Comparison of ENCODE assay signal across 14 mouse cellular contexts in the genomic region with DNA sequence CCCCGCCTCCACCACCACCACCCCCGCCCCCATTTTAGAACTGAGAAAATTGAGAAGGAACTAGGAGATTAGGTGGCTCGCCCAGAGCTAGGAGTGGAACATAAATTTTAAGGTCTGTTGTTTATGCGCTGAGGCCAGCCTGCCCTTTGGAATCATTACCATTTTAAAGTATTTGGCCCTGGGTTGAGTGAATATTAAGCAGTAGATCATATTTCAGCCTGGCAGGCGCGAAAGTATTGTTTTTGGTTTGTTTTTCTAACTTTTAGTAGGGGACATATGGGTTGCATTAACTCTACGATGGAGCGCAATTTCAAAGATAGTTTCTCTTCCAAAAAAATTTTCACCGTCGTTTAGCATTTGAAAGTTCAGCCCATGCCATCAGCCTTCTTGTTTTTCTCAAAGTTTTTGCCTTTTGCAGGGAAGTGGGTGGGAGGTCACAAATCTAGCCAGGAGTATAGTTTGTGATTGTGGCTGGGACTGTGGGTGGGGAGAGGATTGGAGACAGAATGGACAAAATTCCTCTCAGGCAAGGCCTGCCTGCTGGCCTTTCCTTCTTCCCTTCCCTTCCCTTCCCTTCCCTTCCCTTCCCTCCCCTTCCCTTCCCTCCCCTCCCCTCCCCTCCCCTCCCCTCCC. TPM values are rescaled to one million over a fixed set of nuclear protein-coding genes. Genes with fewer than 3 reads are reported as not detected.
A peak's percentile ranks its signal among the peaks of the same experiment; 100 is the strongest.
DNase-seq lines count a peak whose midpoint lies in the region; ATAC-seq and TF ChIP-seq lines count a peak whose summit lies in the region.
"Had no signal": no experiment of that assay in that cellular context is flagged by ENCODE, and none has a peak within 500 bp of the region (broad histone marks: within the 10 kb centered on the region; RNA-seq: fewer than 3 reads in every experiment).

No protein-coding gene starts in this region.

- intact Hi-C loops in gastrocnemius, postnatal 14 days (cut with DNase I; ENCODE audit: low total_unique reads) = no loop called here
- intact Hi-C loops in heart, postnatal 25 days (cut with DNase I) = loop anchor here (10.0 kb wide), 1 partner anchor 638 kb away; no protein-coding TSS in a partner anchor

- H3K4me1 ChIP-seq in embryonic facial prominence, embryonic 14.5 days (ENCODE audit: control insufficient read depth, insufficient read depth, low read length) = peaks cover 16% of the 10 kb centered on the region
- peaks cover 40% of the 10 kb centered on the region for H3K4me1 ChIP-seq in kidney, embryonic 15.5 days
- peaks cover 21% of the 10 kb centered on the region for H3K4me1 ChIP-seq in limb, embryonic 14.5 days (ENCODE audit: control insufficient read depth, insufficient read depth, low read length)

- TF ChIP-seq POLR2A in limb, embryonic 14.5 days (IDR thresholded peaks at IDR 0.05; ENCODE audit: borderline replicate concordance, extremely low read depth, insufficient read depth, insufficient read length) = no peak

- no peaks in the 10 kb centered on the region for H3K36me3 ChIP-seq in embryonic facial prominence, embryonic 14.5 days (ENCODE audit: control insufficient read depth, insufficient read depth, low read length)
- H3K36me3 ChIP-seq in kidney, embryonic 15.5 days = no peaks in the 10 kb centered on the region
- H3K36me3 ChIP-seq in limb, embryonic 14.5 days (ENCODE audit: control insufficient read depth, insufficient read depth, low read length) = no peaks in the 10 kb centered on the region; the same call in 1 of the 2 replicates
- H3K36me3 ChIP-seq: liver, embryonic 13.5 days had no signal

- DNase-seq in gastrocnemius, postnatal 25 days = peak; percentile 21
- no peak for DNase-seq in gastrocnemius, postnatal 14 days
- DNase-seq in embryonic facial prominence, embryonic 14.5 days (ENCODE audit: low spot score) = peak; percentile 92
- DNase-seq in limb, embryonic 14.5 days (ENCODE audit: low spot score) = peak; percentile 88
- DNase-seq in heart, postnatal 25 days (ENCODE audit: low spot score) = no peak
- no peak for DNase-seq in right cerebral cortex, postnatal 10 days (ENCODE audit: low spot score in 2 of 2)
- no peak for DNase-seq in thymus, postnatal 4 days
- DNase-seq: layer of hippocampus, postnatal 36 days; liver, embryonic 13.5 days; lung, postnatal 4 days; right cerebral cortex, postnatal 25 days; thymus, postnatal 25 days had no signal

- no peak overlapping the region for H3K9ac ChIP-seq in embryonic facial prominence, embryonic 14.5 days (ENCODE audit: low read depth, low read length)
- no peak overlapping the region for H3K9ac ChIP-seq in kidney, embryonic 15.5 days
- no peak overlapping the region for H3K9ac ChIP-seq in limb, embryonic 14.5 days (ENCODE audit: low read depth, low read length, severe bottlenecking)
- H3K9ac ChIP-seq: liver, embryonic 13.5 days had no signal

- H3K4me2 ChIP-seq in embryonic facial prominence, embryonic 14.5 days (ENCODE audit: low read depth, low read length) = no peak overlapping the region
- H3K4me2 ChIP-seq in kidney, embryonic 15.5 days = peak overlapping the region; percentile 37
- H3K4me2 ChIP-seq in limb, embryonic 14.5 days (replicated peaks; ENCODE audit: low read depth, low read length, severe bottlenecking) = no peak overlapping the region; the same call in 1 of the 2 replicates
- H3K4me2 ChIP-seq: liver, embryonic 13.5 days had no signal

- 8% methylated on average over 10 of the region's 10 CpGs for WGBS in embryonic facial prominence, embryonic 14.5 days
- 11% methylated on average over 10 of the region's 10 CpGs for WGBS in kidney, embryonic 15.5 days
- WGBS in limb, embryonic 14.5 days = 7% methylated on average over 10 of the region's 10 CpGs

- peak; percentile 63; the same call in 1 of the 2 replicates for ATAC-seq in embryonic facial prominence, embryonic 14.5 days (ENCODE audit: low read depth)
- ATAC-seq in kidney, embryonic 15.5 days (replicated peaks; ENCODE audit: low FRiP score) = peak; percentile 63; the same call in 1 of the 2 replicates
- ATAC-seq in limb, embryonic 14.5 days (ENCODE audit: low FRiP score, low read depth) = peak; percentile 84
- ATAC-seq: Patski had no signal

- H3K9me3 ChIP-seq in embryonic facial prominence, embryonic 14.5 days (ENCODE audit: control insufficient read depth, low read length) = no peaks in the 10 kb centered on the region
- H3K9me3 ChIP-seq in kidney, embryonic 15.5 days (replicated peaks) = no peaks in the 10 kb centered on the region
- no peaks in the 10 kb centered on the region for H3K9me3 ChIP-seq in limb, embryonic 14.5 days (ENCODE audit: control insufficient read depth, low read length)
- H3K9me3 ChIP-seq: liver, embryonic 13.5 days had no signal

- H3K4me3 ChIP-seq in embryonic facial prominence, embryonic 14.5 days (ENCODE audit: low read depth, low read length) = no peak overlapping the region
- H3K4me3 ChIP-seq in kidney, embryonic 15.5 days (replicated peaks) = no peak overlapping the region
- no peak overlapping the region for H3K4me3 ChIP-seq in limb, embryonic 14.5 days (replicated peaks; ENCODE audit: low read length)
- H3K4me3 ChIP-seq: liver, embryonic 13.5 days had no signal

- no peaks in the 10 kb centered on the region for H3K27me3 ChIP-seq in embryonic facial prominence, embryonic 14.5 days (replicated peaks; ENCODE audit: control insufficient read depth, insufficient read depth, low read length)
- H3K27me3 ChIP-seq in kidney, embryonic 15.5 days = no peaks in the 10 kb centered on the region
- no peaks in the 10 kb centered on the region for H3K27me3 ChIP-seq in limb, embryonic 14.5 days (ENCODE audit: control insufficient read depth, insufficient read depth, low read length)
- H3K27me3 ChIP-seq: liver, embryonic 13.5 days; Patski had no signal

- peak overlapping the region; percentile 78 for H3K27ac ChIP-seq in embryonic facial prominence, embryonic 14.5 days (replicated peaks; ENCODE audit: low read depth, low read length)
- H3K27ac ChIP-seq in kidney, embryonic 15.5 days = peak overlapping the region; percentile 86
- H3K27ac ChIP-seq in limb, embryonic 14.5 days (replicated peaks; ENCODE audit: low read depth, low read length) = peak overlapping the region; percentile 67; the same call in 1 of the 2 replicates

RNA-seq across cellular contexts. Expression of gene Mansc1, which starts 29.8 kb away (rescaled TPM):
- total RNA-seq in gastrocnemius, postnatal 25 days (2021) = 1 to 10 TPM; 1.3 TPM
- 1 to 10 TPM; 2.8 to 3.4 TPM for total RNA-seq in gastrocnemius, postnatal 14 days (2021)
- 1.9 and 2.1 TPM in 2 replicates for polyA plus RNA-seq in embryonic facial prominence, embryonic 14.5 days (2014; fragmentation: Nextera tagmentation; extraction: Ambion mirVana)
- polyA plus RNA-seq in kidney, embryonic 15.5 days (2015; fragmentation: Nextera tagmentation; extraction: Ambion mirVana) = 6.9 and 7.0 TPM in 2 replicates
- 2.4 and 2.6 TPM in 2 replicates for polyA plus RNA-seq in limb, embryonic 14.5 days (2012; rRNA removed)
- 2.2 and 2.3 TPM in 2 replicates for polyA plus RNA-seq in limb, embryonic 14.5 days (2014; fragmentation: Nextera tagmentation; extraction: Ambion mirVana)
- 1 to 10 TPM; 5.5 TPM for total RNA-seq in heart, postnatal 25 days (2021)
- polyA plus RNA-seq: Patski had no signal

RNA-seq across cellular contexts. Expression of gene Lrp6, which starts 35.7 kb away (rescaled TPM):
- total RNA-seq in gastrocnemius, postnatal 25 days (2021) = 10 to 100 TPM; 42.9 to 46.1 TPM
- total RNA-seq in gastrocnemius, postnatal 14 days (2021) = 10 to 100 TPM; 40.9 to 41.9 TPM
- 38.7 and 39.8 TPM in 2 replicates for polyA plus RNA-seq in embryonic facial prominence, embryonic 14.5 days (2014; fragmentation: Nextera tagmentation; extraction: Ambion mirVana)
- 34.5 and 37.5 TPM in 2 replicates for polyA plus RNA-seq in kidney, embryonic 15.5 days (2015; fragmentation: Nextera tagmentation; extraction: Ambion mirVana)
- 42.7 and 45.1 TPM in 2 replicates for polyA plus RNA-seq in limb, embryonic 14.5 days (2012; rRNA removed)
- 39.5 and 43.5 TPM in 2 replicates for polyA plus RNA-seq in limb, embryonic 14.5 days (2014; fragmentation: Nextera tagmentation; extraction: Ambion mirVana)
- total RNA-seq in heart, postnatal 25 days (2021) = 10 to 100 TPM; 55.3 to 59.1 TPM

RNA-seq across cellular contexts. Expression of gene Borcs5, which starts 36.8 kb away (rescaled TPM):
- 10 to 100 TPM; 11.3 to 14.0 TPM for total RNA-seq in gastrocnemius, postnatal 25 days (2021)
- total RNA-seq in gastrocnemius, postnatal 14 days (2021) = 10 to 100 TPM; 11.0 to 12.0 TPM
- polyA plus RNA-seq in embryonic facial prominence, embryonic 14.5 days (2014; fragmentation: Nextera tagmentation; extraction: Ambion mirVana) = 18.0 and 20.2 TPM in 2 replicates
- 15.8 and 16.4 TPM in 2 replicates for polyA plus RNA-seq in kidney, embryonic 15.5 days (2015; fragmentation: Nextera tagmentation; extraction: Ambion mirVana)
- polyA plus RNA-seq in limb, embryonic 14.5 days (2012; rRNA removed) = 11.4 and 14.0 TPM in 2 replicates
- polyA plus RNA-seq in limb, embryonic 14.5 days (2014; fragmentation: Nextera tagmentation; extraction: Ambion mirVana) = 18.0 and 20.5 TPM in 2 replicates
- total RNA-seq in heart, postnatal 25 days (2021) = 10 to 100 TPM in 1 of 2 experiments, 1 to 10 TPM in 1; 9.1 to 10.3 TPM

Comparison
In these comparisons a context has a peak if more than half of its experiments do, and no peak if none do; other contexts are left out.
1. DNase-seq: peak in gastrocnemius, postnatal 25 days (single experiment), embryonic facial prominence, embryonic 14.5 days (single experiment) and limb, embryonic 14.5 days (single experiment); none in gastrocnemius, postnatal 14 days (single experiment), heart, postnatal 25 days (single experiment), right cerebral cortex, postnatal 10 days (0 of 2) and thymus, postnatal 4 days (single experiment).
2. Peak in every context shown above with its lines, with median percentiles within 50 percentile points of each other: ATAC-seq and H3K27ac ChIP-seq.